Mouse (Mus musculus) megakaryocyte, embryonic 14.5 days (primary cell): ENCODE results near the gene Shisa5.

ENCODE experiments used
- FLI1 ChIP-seq: IDR thresholded peaks from 2 replicates; pipeline ENCODE4 v1.6.1; 2012; ENCODE audit warnings: low read length, inconsistent platforms, mixed read lengths
- GATA1 ChIP-seq: IDR thresholded peaks from 3 replicates; pipeline ENCODE4 v1.6.1; 2012; ENCODE audit warnings: mixed read lengths, low read length, inconsistent platforms, borderline replicate concordance

DNA sequence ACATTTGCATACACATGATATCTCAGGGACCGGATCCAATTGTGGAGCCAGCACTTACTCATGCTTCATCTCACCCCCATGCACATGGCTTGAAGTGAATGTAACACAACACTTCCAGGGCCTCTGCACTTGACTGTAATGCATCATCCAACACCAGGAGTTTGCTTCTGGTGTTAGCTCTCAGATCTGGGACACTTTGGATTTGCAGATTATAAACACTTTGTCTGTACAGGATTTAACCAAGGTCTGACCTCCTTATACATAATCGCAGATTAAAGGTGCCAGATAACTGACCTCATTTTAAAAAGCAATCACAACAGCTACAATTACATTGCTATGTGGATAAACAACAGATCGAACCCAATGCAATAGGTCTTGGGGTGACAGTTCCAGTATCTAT lies 42.2 kb downstream of the Shisa5 start:
- TF ChIP-seq GATA1 (no peak), FLI1 (no peak)
